Mouse (Mus musculus) neural tube, embryonic 13.5 days (tissue): ENCODE data around the gene 9430097D07Rik. TPM values are rescaled to one million over a fixed set of nuclear protein-coding genes. Genes with fewer than 3 reads are reported as not detected.

Experiments used
- ATAC-seq: fragments of 200-750 bp; cut with Nextera tagmentation; 2 replicates; pipeline ENCODE4 v1.8.0; 2017; ENCODE audit warnings: low read depth, mild to moderate bottlenecking, moderate TSS enrichment, moderate library complexity
- H3K27ac ChIP-seq: fragments of 300-500 bp; sonication (generic); replicated peaks from 2 replicates; pipeline ENCODE4 v1.5.1; 2015; ENCODE audit warnings: moderate library complexity, mild to moderate bottlenecking, inconsistent platforms
- H3K27me3 ChIP-seq: fragments of 300-500 bp; sonication (generic); 2 replicates; pipeline ENCODE4 v1.6.1; 2015; ENCODE audit warnings: mild to moderate bottlenecking, inconsistent platforms
- H3K36me3 ChIP-seq: fragments of 300-500 bp; sonication (generic); 2 replicates; pipeline ENCODE4 v1.6.1; 2015; ENCODE audit warnings: mild to moderate bottlenecking, inconsistent platforms
- H3K4me1 ChIP-seq: fragments of 300-500 bp; sonication (generic); replicated peaks from 2 replicates; pipeline ENCODE4 v1.6.1; 2015; ENCODE audit warnings: inconsistent platforms
- H3K4me2 ChIP-seq: fragments of 300-500 bp; sonication (generic); 2 replicates; pipeline ENCODE4 v1.6.1; 2015; ENCODE audit warnings: inconsistent platforms, mild to moderate bottlenecking, moderate library complexity
- H3K4me3 ChIP-seq: fragments of 300-500 bp; sonication (generic); 2 replicates; pipeline ENCODE4 v1.5.1; 2015; ENCODE audit warnings: mild to moderate bottlenecking, inconsistent platforms
- H3K9ac ChIP-seq: fragments of 300-500 bp; sonication (generic); 2 replicates; pipeline ENCODE4 v1.6.1; 2015; ENCODE audit warnings: moderate library complexity, mild to moderate bottlenecking, inconsistent platforms
- H3K9me3 ChIP-seq: fragments of 300-500 bp; sonication (generic); 2 replicates; pipeline ENCODE4 v1.6.1; 2016; ENCODE audit warnings: inconsistent platforms
- whole genome bisulfite sequencing: fragments of 180-500 bp; shearing (Covaris S2); methylation state at CpG from one replicate; pipeline ENCODE4 v1.1.7; 2015; 5-methylcytosine and 5-hydroxymethylcytosine counted together
- polyA plus RNA-seq: library from polyadenylated mRNA; unstranded; fragments of >200 nt; fragmentation: Nextera tagmentation; extraction: Ambion mirVana; gene quantifications from 2 replicates; pipeline ENCODE4 v1.2.1, GENCODE M21; 2015

Gene 9430097D07Rik
- polyA plus RNA-seq, 1 experiment from 2014 or later: 0.71 TPM

DNA sequence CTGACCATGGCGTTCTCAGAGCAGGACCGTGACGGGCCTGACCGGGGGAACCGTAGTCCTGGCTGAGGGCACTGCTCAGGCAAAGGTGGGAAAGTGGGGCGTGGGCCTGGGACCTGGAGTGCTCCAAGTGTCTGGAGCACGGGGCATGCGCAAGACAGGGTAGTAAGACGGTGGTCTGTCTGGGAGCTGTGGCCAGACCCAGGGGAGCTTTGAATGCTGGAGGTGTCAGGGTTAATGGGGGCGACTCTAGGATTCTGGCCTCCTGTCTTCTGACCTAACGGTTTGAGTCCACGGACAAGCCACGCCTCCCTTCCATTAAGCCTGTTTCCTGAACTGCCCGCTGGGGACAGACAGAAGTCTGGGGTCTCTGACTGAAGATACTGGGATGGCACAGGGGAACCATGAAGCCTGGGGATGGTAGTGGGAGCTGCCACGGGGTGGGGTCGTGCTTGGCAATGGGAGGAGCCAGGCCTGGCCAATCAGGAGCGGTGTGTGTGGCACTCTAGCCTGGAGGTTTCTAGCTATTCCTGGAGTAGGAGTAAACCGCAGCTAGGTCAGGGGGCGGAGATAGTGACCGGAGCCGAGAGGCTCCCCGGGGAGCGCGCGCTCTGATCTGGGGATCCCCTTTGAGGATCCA is 32.8 kb upstream of the 9430097D07Rik start:
- peak overlapping the region; percentile 71 for H3K4me3 ChIP-seq
- peak; percentile 44 for ATAC-seq
- 9% methylated on average over 25 of the region's 25 CpGs for WGBS
- H3K4me1 ChIP-seq: peaks cover 35% of the 10 kb centered on the region
- H3K9me3 ChIP-seq: no peaks in the 10 kb centered on the region
- H3K9ac ChIP-seq: peak overlapping the region; percentile 52
- H3K27me3 ChIP-seq: peaks cover 9% of the 10 kb centered on the region; the same call in 1 of the 2 replicates
- peaks cover 2% of the 10 kb centered on the region; the same call in 1 of the 2 replicates for H3K36me3 ChIP-seq
- H3K27ac ChIP-seq: 0 out of 2 replicates have a peak overlapping the region, but pooled peaks have one; percentile 28
- peak overlapping the region; percentile 90 for H3K4me2 ChIP-seq

DNA sequence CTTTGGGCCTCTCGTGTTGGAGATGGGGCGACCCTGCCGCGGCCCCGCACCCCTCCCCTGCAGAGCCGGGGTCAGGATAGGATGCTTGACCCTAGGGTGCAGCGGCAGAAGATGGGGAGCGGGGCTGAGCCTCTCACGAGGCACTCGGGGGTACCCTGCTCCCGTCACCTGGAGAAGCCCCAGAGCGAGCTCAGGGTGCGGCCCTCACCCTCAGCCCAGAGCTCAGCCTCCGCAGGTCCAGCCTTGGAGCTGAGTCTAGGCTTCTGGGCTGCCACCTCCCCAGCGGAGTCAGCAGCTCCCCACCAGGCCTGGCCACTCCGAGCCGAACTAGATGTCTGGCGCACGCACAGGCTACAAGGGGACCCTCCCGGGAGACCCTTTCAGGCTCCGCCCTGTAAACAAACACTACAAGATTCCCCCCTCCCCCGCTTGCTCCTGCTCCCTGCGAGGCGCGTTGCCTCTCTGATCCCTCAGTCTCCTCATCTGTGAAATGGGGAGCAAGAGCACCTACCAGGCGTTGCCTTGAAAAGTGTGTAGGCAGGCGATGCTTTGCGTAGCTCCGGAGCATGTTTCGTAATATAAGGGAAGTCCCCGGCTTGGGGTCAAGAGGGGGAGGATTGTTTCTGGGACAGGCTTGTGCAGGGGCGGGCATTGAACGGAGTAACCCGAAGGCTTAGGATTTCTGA is 31.9 kb upstream of the 9430097D07Rik start:
- H3K27ac ChIP-seq: 0 out of 2 replicates have a peak overlapping the region, but pooled peaks have one; percentile 18
- H3K4me2 ChIP-seq: peak overlapping the region; percentile 90
- H3K36me3 ChIP-seq: no peaks in the 10 kb centered on the region
- ATAC-seq: peak; percentile 64
- peaks cover 9% of the 10 kb centered on the region; the same call in 1 of the 2 replicates for H3K27me3 ChIP-seq
- H3K4me3 ChIP-seq: peak overlapping the region; percentile 71
- H3K9me3 ChIP-seq: no peaks in the 10 kb centered on the region
- 7% methylated on average over 34 of the region's 34 CpGs for WGBS
- H3K9ac ChIP-seq: peak overlapping the region; percentile 80
- H3K4me1 ChIP-seq: peaks cover 39% of the 10 kb centered on the region

GRCm38 (mm10) chr2:32606161-32607142 is 31.0 kb upstream of the 9430097D07Rik start:
- no peak overlapping the region for H3K27ac ChIP-seq

DNA sequence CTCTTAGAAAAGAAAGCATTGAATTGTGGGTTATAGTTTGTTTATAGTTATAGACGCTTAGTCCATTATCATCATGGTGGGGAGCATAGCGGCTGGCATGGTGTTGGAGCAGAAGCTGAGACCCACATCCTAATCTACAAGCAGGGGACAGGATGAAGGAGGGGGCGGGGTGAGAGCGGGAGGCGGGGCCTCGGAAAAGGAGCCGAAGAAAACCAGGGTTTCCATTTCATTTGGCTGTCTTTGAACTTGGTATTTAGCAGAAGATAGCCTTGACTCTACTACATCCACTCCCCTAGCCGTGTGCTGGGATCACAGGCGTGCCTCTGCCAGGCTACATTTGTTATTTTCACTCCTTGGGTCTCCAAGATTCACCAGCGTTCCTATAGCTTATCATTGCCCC is 29.1 kb upstream of the 9430097D07Rik start:
- Histone ChIP-seq H3K36me3 (no peaks in the 10 kb centered on the region), H3K4me1 (peaks cover 29% of the 10 kb centered on the region), H3K9ac (no peak overlapping the region), H3K27ac (no peak overlapping the region), H3K27me3 (peaks cover 9% of the 10 kb centered on the region; the same call in 1 of the 2 replicates), H3K4me3 (no peak overlapping the region), H3K4me2 (no peak overlapping the region), H3K9me3 (no peaks in the 10 kb centered on the region)
- ATAC-seq: no peak
- WGBS: 48% methylated on average over 10 of the region's 10 CpGs

More at GRCm38 (mm10) chr2:32606161-32607142, 31.0 kb upstream of the 9430097D07Rik start:
- Histone ChIP-seq H3K27me3 (peaks cover 9% of the 10 kb centered on the region; the same call in 1 of the 2 replicates), H3K4me1 (peaks cover 39% of the 10 kb centered on the region), H3K9me3 (no peaks in the 10 kb centered on the region), H3K4me3 (peak overlapping the region; percentile 71), H3K4me2 (peak overlapping the region; percentile 90), H3K9ac (peak overlapping the region; percentile 80), H3K36me3 (no peaks in the 10 kb centered on the region)
- 11% methylated on average over 55 of the region's 55 CpGs for WGBS
- peak; percentile 86 for ATAC-seq

- WGBS: under 1% methylated on average over 11 of the region's 11 CpGs
- no peak overlapping the region for H3K9ac ChIP-seq
- peaks cover 15% of the 10 kb centered on the region for H3K4me1 ChIP-seq
- peak overlapping the region; percentile 42 for H3K4me2 ChIP-seq
- H3K36me3 ChIP-seq: peaks cover 4% of the 10 kb centered on the region
- H3K9me3 ChIP-seq: no peaks in the 10 kb centered on the region
- H3K4me3 ChIP-seq: peak overlapping the region; percentile 13; the same call in 1 of the 2 replicates
- no peak for ATAC-seq
- H3K27ac ChIP-seq: no peak overlapping the region
- H3K27me3 ChIP-seq: 0 out of 2 replicates have a peak, but pooled peaks cover 2% of the 10 kb centered on the region
Observed at GRCm38 (mm10) chr2:32602600-32603054, 27.1 kb upstream of the 9430097D07Rik start.

DNA sequence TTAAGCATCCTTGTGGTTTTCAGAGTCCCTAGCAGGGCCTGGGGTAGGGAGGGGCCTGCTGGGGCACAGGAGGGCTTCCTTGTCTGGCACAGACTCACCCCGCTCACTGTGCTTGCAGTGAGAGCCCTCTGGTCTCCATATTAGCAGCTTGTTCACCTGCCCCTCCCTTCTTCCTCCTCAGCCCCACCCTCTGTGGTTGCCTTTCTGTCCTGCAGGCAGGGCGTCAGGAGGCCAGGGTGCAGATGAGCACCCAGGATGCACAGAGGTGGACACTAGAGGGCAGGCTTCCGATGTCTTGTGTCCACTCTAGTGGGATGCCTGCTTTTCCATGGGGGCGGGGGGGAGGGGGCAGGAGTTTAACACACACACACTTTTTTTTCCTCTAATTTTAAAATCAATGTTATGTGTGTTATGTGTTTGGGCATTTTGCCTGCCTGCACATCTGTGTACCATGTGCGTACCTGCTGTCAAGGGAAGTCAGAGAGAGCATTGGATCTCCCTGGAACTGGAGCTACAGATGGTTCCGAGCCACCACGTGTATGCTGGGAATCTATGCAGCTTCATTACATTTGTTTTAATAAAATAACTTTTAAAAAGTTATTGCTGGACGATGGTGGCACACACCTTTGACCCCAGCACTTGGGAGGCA is 26.1 kb upstream of the 9430097D07Rik start:
- no peak for ATAC-seq
- Histone ChIP-seq H3K4me1 (peaks cover 6% of the 10 kb centered on the region; the same call in 1 of the 2 replicates), H3K9me3 (no peaks in the 10 kb centered on the region), H3K4me3 (no peak overlapping the region), H3K27ac (no peak overlapping the region), H3K27me3 (no peaks in the 10 kb centered on the region), H3K4me2 (no peak overlapping the region), H3K9ac (no peak overlapping the region), H3K36me3 (peaks cover 11% of the 10 kb centered on the region)
- whole genome bisulfite sequencing: 41% methylated on average over 8 of the region's 8 CpGs

DNA sequence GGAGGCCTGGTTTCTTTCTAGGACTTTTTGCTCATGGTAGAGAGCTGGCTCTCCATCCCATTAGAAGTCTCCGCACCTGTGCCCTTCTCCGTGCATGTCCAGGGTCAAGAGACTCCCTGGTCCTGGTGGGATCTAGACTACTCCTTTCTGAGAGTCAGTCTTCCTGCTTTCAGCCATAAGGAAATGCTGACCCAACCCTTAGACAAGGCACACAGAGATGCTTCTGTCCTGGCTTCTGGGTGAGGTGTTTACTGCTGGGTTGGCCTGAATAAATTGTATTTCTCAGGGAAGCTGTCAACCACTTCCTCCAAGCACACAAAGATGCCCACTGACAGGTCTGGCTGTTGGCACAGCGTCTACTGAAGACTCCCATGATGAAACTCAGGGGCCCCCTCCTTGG is 23.9 kb upstream of the 9430097D07Rik start, which contains the start of gene St6galnac6:
Gene St6galnac6, plus strand, starts transcription at position 301 of the 400 bp plus-strand sequence.
- no peak for ATAC-seq
- no peak within 1 kb of the TSS for H3K9ac ChIP-seq
- H3K4me3 ChIP-seq: no peak within 1 kb of the TSS
- no peak within 1 kb of the TSS for H3K27ac ChIP-seq
- no peaks in the 10 kb centered on the region for H3K27me3 ChIP-seq
- peaks cover 23% of the 10 kb centered on the region for H3K36me3 ChIP-seq
- H3K4me2 ChIP-seq: no peak within 1 kb of the TSS
- 95% methylated on average over 3 of the region's 3 CpGs for WGBS
- H3K4me1 ChIP-seq: peaks cover 4% of the 10 kb centered on the region; the same call in 1 of the 2 replicates
- H3K9me3 ChIP-seq: no peaks in the 10 kb centered on the region

- peaks cover 4% of the 10 kb centered on the region; the same call in 1 of the 2 replicates for H3K4me1 ChIP-seq
- no peak overlapping the region for H3K27ac ChIP-seq
- no peak overlapping the region for H3K9ac ChIP-seq
- no peaks in the 10 kb centered on the region for H3K27me3 ChIP-seq
- peaks cover 23% of the 10 kb centered on the region for H3K36me3 ChIP-seq
- H3K9me3 ChIP-seq: no peaks in the 10 kb centered on the region
- ATAC-seq: no peak
- WGBS: 89% methylated on average over 8 of the region's 8 CpGs
- H3K4me3 ChIP-seq: no peak overlapping the region
- no peak overlapping the region for H3K4me2 ChIP-seq
Observed at GRCm38 (mm10) chr2:32598506-32598905, 23.0 kb upstream of the 9430097D07Rik start.

- Histone ChIP-seq H3K9me3 (no peaks in the 10 kb centered on the region), H3K36me3 (peaks cover 23% of the 10 kb centered on the region), H3K9ac (no peak overlapping the region), H3K4me2 (no peak overlapping the region), H3K4me1 (peaks cover 3% of the 10 kb centered on the region; the same call in 1 of the 2 replicates), H3K27ac (no peak overlapping the region), H3K4me3 (no peak overlapping the region), H3K27me3 (no peaks in the 10 kb centered on the region)
- ATAC-seq: no peak
- 91% methylated on average over 5 of the region's 5 CpGs for WGBS
Observed at GRCm38 (mm10) chr2:32597699-32598098, 22.2 kb upstream of the 9430097D07Rik start.

DNA sequence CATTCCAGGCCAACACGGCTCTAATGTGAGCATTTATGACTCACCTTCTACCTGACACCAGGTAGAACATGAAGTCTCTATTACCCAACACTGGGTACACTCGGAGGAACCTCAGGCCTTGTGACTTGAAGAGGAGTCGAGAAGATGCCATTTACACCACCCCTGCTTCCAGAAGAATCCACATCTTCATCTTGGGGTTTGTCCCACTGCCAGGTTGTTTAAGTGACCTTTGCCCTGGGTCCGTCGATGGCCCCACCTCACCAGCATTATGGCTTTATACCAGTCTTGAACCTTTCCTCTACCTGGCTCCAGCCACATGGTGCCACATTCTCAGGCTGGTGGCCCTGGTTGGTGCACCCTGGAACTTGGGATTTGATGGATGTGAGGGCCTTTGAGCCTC is 21.8 kb upstream of the 9430097D07Rik start:
- Histone ChIP-seq H3K9me3 (no peaks in the 10 kb centered on the region), H3K4me3 (no peak overlapping the region), H3K27ac (0 out of 2 replicates have a peak overlapping the region, but pooled peaks have one; percentile 28), H3K36me3 (peaks cover 23% of the 10 kb centered on the region), H3K4me2 (no peak overlapping the region), H3K4me1 (no peaks in the 10 kb centered on the region; the same call in 1 of the 2 replicates), H3K27me3 (no peaks in the 10 kb centered on the region), H3K9ac (no peak overlapping the region)
- 89% methylated on average over 5 of the region's 5 CpGs for WGBS
- no peak for ATAC-seq

DNA sequence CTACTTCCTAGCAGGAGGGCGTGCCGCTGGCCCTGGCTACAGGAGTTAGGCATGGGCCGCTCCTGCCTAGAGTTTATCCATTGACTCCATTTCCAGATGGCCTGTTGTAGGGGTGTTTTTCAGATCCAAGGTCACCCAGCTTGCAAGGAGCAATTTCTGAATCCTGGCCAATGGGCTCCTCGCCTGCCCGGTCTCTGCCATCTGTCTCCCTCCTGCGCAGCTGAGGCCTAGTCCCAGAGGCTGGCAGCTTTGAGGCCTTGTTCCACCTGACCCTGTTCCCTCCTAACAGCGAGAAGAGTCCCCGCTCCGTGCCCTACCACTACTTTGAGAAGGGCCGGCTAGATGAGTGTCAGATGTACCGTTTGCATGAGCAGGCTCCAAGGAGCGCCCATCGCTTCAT is 21.2 kb upstream of the 9430097D07Rik start:
- WGBS: 81% methylated on average over 13 of the region's 13 CpGs
- H3K4me1 ChIP-seq: no peaks in the 10 kb centered on the region; the same call in 1 of the 2 replicates
- H3K4me2 ChIP-seq: no peak overlapping the region
- H3K4me3 ChIP-seq: no peak overlapping the region
- no peaks in the 10 kb centered on the region for H3K27me3 ChIP-seq
- H3K36me3 ChIP-seq: peaks cover 23% of the 10 kb centered on the region
- no peak overlapping the region for H3K9ac ChIP-seq
- peak overlapping the region; percentile 28; the same call in 1 of the 2 replicates for H3K27ac ChIP-seq
- ATAC-seq: no peak
- no peaks in the 10 kb centered on the region for H3K9me3 ChIP-seq
